Mouse (Mus musculus): Measurements from ENCODE around the gene Krtcap2.

DNA sequence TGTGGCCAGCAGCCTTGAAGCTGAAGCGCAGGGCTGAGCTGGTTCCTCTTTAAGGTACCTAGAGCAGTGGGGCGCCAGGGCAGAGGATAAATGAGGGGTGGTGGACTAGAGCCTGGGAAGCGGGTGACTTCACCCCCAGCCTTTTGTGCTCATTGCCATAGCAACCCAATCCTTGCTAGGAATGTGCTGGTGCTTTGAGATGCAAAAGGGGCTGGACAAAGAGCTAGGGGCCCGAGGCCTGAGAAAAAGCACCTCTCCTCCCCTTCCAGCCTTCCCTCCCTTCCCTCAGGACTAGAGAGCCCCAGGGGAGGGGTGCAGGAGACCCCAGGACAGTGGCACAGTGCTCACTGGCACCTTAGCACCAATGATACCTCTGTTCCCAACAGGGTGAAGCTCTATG lies 19.8 kb upstream of the Krtcap2 start:
- TF ChIP-seq RAD21 (IDR thresholded peaks at IDR 0.05; ENCODE audit: low read depth, low read length) (no peak), JUND (conservative IDR thresholded peaks at IDR 0.05; ENCODE audit: low read depth, low read length) (no peak), MXI1 (IDR thresholded peaks at IDR 0.05; ENCODE audit: low read depth, low read length) (no peak)

All from CH12.LX (cell line).